Mouse (Mus musculus): Measurements from ENCODE around the gene Sntb2.
"Not testable (repeated sequence)": the region's sequence is repeated elsewhere in the genome, so short reads cannot be mapped to it uniquely, and the experiment has no call there.

The Sntb2 gene

DNA sequence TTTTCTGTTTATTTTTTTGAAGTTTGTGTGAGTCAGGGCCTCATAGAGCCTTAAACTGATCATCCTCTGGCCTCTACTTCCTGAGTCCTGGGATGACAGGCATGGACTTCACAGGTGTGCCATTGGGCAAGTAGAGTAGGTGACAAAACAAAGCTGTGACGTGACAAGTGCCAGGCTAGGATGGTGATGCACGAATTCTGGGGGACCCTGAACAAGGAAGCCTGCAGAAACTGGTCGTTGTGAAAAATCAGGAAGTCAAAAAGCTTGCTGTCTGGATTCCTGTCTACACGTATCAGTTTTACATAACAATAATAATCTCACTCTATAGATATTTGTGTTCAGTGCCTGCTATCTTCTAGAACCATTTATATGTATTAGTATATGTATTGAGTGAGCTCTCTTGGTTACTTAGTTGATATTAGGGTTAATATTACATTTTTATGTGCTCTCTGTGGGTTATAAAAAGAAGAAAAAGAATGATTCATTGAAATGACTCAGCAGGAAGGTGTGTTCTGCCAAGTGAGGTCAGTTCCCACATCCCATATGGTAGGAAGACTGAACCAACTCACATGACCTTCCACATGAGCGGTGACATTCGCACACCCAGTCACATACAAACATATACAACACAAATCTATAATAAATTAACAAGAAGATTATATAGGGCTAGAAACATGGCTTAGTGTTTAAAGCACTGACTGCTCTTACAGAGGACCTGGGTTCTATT lies 37.2 kb downstream of the Sntb2 start:
- no peak for DNase-seq (ENCODE audit: low read depth, low spot score)

DNA sequence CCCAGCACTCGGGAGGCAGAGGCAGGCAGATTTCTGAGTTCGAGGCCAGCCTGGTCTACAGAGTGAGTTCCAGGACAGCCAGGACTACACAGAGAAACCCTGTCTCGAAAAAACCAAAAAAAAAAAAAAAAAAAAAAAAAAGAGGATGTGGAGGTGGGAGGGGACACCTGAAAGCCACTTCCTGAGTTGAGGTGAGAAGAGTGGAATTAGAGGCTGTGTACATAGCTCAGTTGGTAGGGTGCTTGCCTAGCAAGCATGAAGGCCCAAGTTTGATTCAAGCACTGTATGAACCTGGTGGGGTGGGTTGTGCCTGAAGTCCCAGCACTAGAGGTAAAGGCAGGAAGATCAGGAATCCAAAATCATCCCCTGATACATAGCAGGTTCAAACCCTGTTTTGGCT lies 38.0 kb downstream of the Sntb2 start:
- not testable (repeated sequence) for DNase-seq (ENCODE audit: low read depth, low spot score)

DNA sequence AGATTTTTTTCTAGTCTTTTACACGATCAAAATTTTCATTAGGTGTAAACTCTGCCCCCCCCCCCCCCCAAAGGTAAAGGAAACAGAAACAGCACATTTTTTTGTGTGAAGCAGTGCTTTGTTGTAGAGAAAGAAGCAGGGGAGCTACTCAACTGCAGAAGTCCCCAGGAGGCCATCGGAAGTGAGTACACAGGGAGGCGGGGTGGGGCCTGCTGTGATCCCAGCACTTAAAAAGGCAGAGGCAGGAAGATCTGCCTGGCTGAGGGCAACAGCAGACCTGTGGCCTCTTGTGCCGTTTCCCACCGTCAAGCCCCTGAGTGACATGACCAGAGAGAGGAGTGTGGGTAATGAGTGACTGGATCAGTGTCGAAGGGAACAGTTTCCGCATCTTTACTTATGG lies 39.2 kb downstream of the Sntb2 start:
- peak; percentile 70 for DNase-seq (ENCODE audit: low read depth, low spot score)

DNA sequence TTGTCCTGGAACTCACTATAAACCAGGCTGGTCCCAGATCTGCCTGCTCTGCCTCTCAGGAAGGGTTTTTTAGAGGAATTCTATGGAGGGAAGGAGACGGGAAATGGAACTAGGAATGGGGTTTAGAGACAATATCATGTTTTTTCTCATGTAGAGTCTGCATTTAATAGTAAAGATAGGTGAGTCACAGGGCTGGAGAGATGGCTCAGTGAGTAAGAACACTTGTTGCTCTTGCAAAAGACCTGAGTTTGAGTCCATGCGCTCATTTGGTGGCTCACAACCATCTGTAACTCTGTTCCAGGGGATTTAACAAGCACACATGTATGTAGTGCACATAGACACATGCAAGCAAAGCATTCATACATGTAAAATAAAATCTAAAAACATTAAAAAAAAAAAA lies 40.2 kb downstream of the Sntb2 start:
- DNase-seq (ENCODE audit: low read depth, low spot score) = no peak

DNA sequence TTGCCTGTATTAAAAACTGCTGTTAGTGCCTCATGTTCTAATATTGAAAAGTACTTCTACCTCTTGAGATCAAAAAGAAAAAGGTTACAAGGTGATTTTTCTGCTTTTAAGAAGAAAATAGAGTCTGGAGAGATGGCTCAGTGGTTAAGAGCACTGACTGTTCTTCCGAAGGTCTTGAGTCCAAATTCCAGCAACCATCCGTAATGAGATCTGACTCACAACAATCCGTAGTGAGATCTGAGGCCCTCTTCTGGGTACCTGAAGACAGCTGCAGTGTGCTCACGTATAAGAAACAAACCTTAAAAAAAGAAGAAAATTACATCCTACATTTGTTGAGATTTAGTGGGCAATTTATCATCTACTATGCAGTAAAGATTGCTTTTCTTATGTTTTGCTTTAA lies 40.9 kb downstream of the Sntb2 start:
- DNase-seq (ENCODE audit: low read depth, low spot score) = no peak

DNA sequence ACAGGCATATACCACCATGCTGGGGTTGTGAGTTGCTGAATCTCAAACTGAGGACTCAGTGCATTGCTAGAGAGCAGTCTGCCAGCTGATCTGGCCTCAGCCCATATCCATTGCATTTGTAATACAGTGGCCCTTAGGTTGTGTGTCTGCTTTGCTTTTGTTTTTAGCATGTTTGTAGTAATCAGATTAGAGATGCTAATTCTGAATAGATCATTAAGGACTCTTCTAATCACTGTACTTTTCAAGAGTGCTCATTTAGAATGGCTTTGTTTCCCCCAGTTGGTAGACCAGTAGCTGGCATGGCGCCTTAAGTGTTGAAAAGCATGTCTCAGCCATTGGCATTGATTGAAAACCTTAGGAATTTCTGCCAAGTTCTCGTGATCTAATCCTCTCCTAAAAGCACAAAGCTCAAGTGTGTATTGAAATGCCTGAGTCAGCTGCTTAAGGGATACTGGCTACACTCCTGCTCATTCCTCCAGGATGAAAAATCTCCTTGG lies 43.3 kb downstream of the Sntb2 start:
- no peak for DNase-seq (ENCODE audit: low read depth, low spot score)

DNA sequence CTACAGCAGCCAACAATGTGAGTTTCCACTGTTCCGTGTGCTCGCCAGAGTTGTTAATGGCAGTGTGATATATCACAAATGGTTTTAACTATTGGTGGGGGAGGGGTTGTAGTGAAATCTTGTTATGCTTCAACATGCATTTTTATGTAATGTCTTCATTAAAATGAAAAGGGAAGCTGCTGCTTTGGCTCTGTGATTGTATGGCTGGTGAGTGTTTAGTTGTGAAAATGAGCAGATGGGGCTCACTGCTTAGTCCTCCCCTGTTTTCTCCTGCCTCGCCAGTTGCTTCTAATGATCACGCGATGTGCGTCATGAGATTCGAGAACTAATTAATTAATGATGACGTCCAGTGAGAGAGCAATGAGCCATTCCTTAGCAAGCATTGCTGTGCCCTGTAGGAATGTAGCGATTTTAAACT lies 49.9 kb downstream of the Sntb2 start:
- DNase-seq (ENCODE audit: low read depth, low spot score) = no peak

DNA sequence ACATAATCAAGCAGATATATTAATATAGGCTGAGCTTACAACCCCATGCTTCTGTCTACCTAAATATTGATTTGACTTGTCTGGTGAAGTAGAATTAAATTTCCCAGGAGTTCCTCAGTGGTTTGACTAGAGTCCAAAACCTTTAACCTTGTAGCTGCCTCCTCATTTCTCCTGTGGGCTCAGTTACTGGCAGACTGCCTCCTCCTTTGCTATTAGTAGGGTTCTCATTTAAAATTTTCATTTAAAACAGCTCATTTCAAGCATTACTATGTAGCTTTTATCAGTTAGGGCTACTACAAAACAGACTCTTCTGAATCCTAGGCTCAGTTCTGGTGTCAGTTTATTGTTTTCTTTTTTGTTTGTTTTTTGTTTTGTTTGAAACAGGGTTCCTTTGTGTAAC lies 50.4 kb downstream of the Sntb2 start:
- no peak for DNase-seq (ENCODE audit: low read depth, low spot score)

DNA sequence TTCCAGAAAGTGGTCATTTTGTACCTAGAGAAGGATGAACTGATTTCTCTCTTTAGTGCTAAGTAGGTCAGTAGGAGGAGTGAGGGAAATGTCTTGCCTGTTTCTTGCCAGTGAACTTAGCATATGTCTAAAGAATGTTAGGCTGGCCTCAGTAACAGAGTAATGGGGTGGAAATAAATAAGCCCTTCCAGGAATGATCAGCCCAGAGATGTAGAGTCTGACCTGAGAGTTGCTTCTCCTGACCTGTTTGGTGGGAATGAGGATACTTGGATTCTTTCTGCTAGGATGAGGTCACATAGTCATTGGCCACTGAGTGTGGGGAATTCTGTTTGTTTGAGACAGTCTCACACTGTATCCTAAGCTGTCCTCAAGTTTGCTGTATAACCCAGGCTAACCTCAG lies 52.0 kb downstream of the Sntb2 start:
- no peak for DNase-seq (ENCODE audit: low read depth, low spot score)

DNA sequence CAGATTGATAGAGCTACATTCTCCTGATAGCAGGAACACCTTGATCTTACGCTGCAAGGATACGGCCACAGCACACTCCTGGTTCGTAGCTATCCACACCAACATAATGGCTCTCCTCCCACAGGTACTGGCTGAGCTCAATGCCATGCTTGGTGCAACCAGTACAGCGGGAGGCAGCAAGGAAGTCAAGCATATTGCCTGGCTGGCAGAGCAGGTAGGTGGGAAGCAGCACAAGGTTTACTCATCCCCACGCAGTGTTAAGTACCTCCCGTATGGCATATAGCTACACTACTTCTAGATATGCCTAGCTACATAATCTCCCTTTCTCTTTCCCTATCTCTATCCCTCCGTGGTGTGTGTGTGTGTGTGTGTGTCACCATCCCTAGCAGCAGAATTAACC lies 55.8 kb downstream of the Sntb2 start:
- no peak for DNase-seq (ENCODE audit: low read depth, low spot score)

DNA sequence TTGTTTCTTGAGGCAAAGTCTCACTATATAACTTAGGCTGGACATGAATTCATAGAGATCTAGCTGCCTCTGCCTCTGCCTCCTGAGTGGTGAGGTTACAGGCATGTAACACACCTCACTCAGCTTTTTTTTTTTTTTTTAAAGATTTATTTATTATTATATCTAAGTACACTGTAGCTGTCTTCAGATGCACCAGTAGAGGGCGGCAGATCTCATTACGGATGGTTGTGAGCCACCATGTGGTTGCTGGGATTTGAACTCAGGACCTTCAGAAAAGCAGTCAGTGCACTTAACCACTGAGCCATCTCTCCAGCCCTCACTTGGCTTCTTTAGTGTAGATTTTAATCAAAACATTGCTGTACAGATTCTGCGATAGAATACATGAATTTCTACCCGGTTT lies 60.8 kb downstream of the Sntb2 start:
- peak; percentile 23 for DNase-seq (ENCODE audit: low read depth, low spot score)

DNA sequence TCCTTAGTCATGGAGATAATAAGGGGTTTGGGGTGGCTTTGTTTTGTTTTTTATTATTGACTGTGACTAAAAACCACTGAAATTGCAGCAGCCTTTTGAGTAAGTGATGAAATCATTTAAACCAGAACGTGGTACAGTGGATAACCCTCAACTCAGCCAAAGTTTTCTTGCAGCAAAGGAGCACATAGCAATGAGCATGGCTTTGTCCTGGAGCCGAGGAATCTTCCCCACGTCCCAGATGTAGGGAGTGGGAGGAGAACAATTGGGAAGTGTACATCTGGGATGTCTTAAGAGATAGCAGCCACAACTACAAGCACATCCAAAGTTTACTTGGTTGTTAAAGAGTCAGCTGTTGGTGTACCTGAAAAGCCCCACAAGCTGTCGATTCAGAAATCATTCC lies 61.9 kb downstream of the Sntb2 start:
- DNase-seq (ENCODE audit: low read depth, low spot score) = no peak

DNA sequence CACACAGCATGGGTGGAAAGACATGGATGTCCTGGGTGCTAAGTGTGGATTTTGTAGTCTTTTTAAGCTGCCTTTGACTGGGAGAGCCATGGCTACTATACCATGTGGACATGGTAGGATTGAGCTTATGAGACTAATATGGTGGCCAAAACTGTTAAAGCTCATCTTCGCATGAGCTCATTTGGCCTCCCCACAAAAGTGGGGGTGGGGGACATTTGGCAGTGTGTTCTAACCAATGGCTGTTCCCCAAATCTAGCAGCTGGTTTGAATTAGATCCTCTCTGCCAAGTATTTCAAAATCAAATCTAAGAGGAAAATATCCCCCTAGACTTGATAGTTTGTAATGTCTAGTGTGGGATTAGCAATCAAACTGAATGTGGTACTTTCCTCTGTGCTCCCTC lies 63.5 kb downstream of the Sntb2 start:
- no peak for DNase-seq (ENCODE audit: low read depth, low spot score)

DNA sequence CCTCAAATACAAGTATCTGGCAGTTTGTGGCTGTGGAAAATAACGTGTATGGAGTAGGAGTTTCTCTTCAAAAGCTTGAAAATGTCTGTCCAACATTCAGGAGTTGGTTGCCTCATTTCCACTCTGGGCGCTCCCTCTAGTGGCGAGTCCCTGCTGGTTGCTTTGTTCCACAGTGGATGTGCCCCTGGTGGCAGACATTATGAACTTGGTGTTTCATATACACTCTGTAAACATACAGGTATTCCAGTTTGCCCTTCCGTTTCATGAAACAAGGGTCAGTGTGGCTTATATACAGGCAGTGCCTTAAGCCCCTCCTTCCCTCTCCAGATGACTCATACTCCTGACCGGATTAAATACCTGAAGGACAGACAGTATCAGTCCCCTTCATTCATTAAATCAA lies 67.0 kb downstream of the Sntb2 start:
- peak; percentile 92 for DNase-seq (ENCODE audit: low read depth, low spot score)

DNA sequence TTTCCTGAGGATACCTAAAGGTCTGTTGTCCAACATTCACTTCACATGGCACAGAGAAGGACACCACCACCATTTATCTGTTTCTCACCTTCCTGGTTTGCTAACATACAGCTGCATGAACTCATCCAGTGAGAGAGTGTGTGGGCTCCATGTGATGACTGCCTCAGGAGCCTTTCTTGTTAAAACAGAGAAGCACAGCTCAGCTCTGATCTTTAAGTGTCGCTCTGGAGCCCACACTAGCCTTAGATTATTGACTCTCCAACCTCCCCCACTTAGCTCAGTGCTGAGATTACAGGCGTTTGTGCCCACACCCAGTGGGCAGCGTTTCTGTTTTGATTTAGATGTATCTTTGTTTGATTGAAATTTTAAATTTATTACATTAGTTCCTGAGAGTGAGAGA lies 72.2 kb downstream of the Sntb2 start:
- DNase-seq (ENCODE audit: low read depth, low spot score) = no peak

DNA sequence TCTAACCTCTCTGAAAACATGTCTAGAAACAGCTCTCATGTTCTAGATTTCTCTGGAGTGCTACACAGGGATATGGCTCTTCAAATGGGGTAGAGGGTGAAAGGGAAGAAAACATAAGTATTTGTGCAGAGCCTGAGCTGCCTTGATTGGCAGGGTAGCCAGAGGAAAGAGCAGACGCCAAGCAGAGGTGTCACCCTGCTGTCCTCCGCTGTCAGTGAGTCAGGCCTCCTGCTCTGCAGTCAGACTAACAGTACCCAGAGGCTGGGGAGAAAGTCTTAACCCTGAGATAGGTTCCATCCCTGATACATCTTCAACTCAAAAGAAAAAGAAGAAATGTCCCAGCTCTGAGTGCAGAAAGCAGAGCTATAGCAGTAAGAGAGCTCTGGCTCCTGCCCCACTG lies 77.1 kb downstream of the Sntb2 start:
- no peak for DNase-seq (ENCODE audit: low read depth, low spot score)

DNA sequence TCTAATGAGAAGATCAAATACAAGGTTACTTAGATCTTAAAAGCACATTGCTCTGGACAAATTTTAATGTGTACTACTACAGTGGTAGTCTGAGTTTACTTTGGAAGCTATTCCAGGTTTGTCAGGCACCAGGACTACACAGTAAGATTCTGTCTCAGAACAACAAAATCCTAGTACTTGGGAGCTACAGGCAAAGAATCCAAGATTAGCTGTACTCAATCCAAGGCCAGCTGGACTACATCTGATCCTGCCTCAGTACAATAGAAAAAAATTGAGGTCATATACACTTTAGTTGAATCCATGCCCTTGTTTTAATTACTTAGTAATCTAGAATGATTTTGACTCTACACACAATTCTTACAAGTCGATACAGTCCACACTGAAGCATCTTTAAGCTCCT lies 79.4 kb downstream of the Sntb2 start:
- DNase-seq (ENCODE audit: low read depth, low spot score) = no peak

DNA sequence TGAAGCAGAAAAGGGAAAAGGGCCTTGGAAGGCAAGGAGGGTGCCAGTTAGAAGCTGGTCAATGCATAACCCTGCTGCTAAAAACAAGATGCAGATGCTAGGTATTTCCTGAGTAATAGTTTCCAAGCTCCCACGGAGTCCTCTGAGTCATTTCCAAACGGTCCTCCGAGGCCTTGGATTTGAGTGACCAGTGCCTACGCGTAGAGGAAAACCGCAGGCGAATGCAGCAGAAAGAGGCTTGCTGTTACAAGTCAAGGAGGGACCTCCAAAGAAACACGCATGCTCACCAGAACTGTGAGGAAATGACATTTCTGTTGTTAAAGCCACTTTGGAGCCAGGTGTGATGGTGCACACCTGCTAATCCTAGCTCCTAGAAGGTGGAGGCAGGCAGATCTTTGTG lies 87.9 kb downstream of the Sntb2 start:
- DNase-seq (ENCODE audit: low read depth, low spot score) = no peak

DNA sequence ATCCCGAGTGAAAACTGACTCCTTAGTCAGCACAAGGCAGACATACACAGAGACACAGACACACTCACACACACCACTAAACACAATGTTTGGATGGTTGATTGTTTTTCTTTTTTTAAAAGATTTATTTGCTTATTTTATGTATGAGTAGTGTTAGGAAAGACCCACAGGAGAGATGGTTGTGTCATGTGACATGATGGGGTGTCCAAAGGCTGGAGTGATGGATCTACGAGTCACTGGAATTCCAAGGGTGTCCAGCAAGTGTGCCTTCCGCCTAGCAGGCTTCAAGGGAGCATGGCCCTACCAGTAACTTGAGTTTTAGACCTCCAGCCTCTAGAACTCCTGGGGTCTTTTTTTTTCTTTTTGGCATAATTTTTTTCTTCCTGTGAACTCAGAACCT lies 93.8 kb downstream of the Sntb2 start:
- DNase-seq (ENCODE audit: low read depth, low spot score) = no peak

DNA sequence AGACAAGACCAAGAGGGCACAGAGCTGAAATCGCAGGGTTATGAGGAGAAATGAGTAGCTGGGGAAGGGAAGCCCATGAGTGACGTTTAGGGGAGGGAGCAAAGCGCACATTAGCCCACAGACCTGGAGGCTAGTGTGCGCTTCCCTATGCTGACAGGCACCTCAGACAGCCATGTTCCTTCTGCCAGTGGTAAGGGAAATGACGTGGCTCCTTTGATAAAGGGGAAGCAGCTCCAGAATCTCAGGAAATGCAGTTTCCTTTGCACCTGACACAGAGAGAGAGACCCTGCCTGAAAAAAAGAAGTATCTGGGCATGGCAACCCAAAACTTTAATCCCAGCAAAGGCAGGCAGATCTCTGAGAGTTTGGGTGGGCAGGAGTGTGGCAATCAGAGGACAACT lies 94.5 kb downstream of the Sntb2 start:
- DNase-seq (ENCODE audit: low read depth, low spot score) = no peak

DNA sequence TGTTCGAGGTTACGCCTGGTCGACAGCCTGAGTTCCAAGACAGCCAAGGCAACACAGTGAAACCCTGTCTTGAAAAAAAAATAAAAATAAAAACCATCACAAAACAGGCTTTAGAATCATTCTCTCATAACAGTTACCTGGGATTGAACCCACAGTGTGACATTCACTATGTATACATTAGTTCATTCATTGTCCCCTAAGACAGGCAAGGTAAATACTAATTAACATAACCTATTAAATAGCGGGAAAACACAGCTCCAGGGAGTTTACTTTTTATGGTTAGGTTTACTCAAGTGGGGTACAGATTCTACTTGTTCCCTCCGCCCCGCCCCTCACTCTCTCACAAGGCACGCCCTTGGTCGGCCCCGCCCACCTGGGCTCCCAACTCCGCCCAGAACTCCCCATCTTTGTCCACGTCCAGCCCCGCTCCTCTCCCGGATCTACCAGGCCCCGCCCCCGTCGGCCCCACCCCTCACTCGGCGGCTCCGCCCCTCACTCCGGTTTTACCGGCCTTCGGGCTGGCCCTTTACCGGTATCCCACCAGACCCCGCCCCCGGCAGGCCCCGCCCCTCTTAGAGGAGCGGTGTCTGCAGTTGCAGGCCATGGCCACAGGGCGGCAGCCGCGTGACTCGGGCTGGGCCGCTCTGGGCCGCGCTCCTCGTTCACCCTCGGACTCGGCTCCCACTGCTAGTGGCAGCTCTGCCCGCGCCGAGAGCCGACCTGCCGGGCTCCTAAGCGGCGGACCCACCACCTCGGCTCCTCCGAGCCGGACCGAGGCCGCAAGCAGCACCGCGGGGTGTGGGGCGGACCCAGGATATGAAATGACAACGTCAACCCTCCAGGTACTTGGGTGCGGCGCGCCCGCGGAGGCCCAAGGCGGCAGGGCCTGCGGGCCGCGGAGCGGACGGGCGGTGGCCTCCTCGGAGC lies 95.4 kb downstream of the Sntb2 start, which contains the start of gene Vps4a:
Vps4a (plus strand) TSS at position 573 of the 927 bp plus-strand sequence.
- DNase-seq (ENCODE audit: low read depth, low spot score) = peak; percentile 98

DNA sequence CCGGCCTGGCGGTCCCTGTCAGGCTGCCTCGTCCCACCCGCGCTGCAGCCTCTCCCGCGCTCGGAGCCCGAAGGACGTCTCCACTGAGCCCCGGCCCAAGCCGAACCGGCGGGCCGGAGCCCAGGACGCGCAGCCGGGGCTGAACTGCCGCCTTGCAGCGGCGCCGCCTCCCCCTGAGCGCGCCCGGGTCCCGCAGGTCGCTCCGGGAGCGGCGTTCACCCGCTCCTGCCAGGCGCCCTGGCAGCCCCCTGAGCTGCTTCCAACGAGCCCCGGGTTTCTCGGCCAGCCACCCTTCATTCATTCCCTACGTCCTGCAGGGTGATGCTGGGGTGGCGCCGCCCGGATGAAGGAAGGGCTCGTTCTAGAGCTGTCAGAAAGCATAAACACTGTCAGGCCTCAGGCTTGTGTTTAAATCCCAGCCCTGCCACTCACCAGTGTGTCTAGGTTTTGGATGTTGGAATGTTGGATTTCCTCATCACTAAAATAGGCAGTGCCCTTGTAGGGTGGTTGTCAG lies 96.1 kb downstream of the Sntb2 start:
- DNase-seq (ENCODE audit: low read depth, low spot score) = peak; percentile 61

DNA sequence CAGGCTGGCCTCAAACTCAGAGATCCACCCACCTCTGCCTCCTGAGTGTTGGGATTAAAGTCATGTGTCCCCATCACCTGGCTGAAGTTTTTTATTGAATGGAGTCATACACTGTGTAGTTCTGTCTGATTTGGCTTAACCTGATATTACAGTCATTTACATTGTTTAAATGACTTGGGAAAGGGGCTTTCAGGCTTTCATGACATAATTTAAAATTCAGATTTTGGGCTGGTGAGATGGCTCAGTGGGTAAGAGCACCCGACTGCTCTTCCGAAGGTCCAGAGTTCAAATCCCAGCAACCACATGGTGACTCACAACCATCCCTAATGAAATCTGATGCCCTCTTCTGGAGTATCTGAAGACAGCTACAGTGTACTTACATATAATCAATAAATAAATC lies 98.1 kb downstream of the Sntb2 start:
- DNase-seq (ENCODE audit: low read depth, low spot score) = not testable (repeated sequence)

Measured in ZHBTc4 (cell line).